Mouse (Mus musculus) kidney, postnatal 0 days (tissue): Measurements from ENCODE around the gene Pcsk7. TPM values are rescaled to one million over a fixed set of nuclear protein-coding genes. Genes with fewer than 3 reads are reported as not detected.

Source experiments
- ATAC-seq: fragments of 200-750 bp; cut with Nextera tagmentation; replicated peaks from 2 replicates; pipeline ENCODE4 v1.8.0; 2017; ENCODE audit warnings: low read depth, moderate number of reproducible peaks, moderate TSS enrichment, moderate library complexity; ENCODE audit not compliant: low FRiP score
- DNase-seq: peaks from one replicate; pipeline ENCODE4 v3.0.0-alpha.2; 2016; ENCODE audit warnings: low spot score
- H3K27ac ChIP-seq: fragments of 300-500 bp; sonication (generic); 2 replicates; pipeline ENCODE4 v1.5.1; 2014; ENCODE audit warnings: mild to moderate bottlenecking
- H3K27me3 ChIP-seq: fragments of 300-500 bp; sonication (generic); 2 replicates; pipeline ENCODE4 v1.6.1; 2014; ENCODE audit warnings: low read length, mixed read lengths; ENCODE audit not compliant: insufficient read depth
- H3K36me3 ChIP-seq: fragments of 300-500 bp; sonication (generic); 2 replicates; pipeline ENCODE4 v1.6.1; 2014; ENCODE audit warnings: low read length, mixed read lengths; ENCODE audit not compliant: insufficient read depth
- H3K4me1 ChIP-seq: fragments of 300-500 bp; sonication (generic); replicated peaks from 2 replicates; pipeline ENCODE4 v1.6.1; 2014; ENCODE audit warnings: antibody characterized with exemption, low read length, mixed read lengths; ENCODE audit not compliant: insufficient read depth
- H3K4me2 ChIP-seq: fragments of 300-500 bp; sonication (generic); 2 replicates; pipeline ENCODE4 v1.6.1; 2014; ENCODE audit warnings: mild to moderate bottlenecking, low read length, moderate library complexity, mixed read lengths
- H3K4me3 ChIP-seq: fragments of 300-500 bp; sonication (generic); replicated peaks from 2 replicates; pipeline ENCODE4 v1.5.1; 2014; ENCODE audit warnings: low read depth, low read length
- H3K9ac ChIP-seq: fragments of 300-500 bp; sonication (generic); 2 replicates; pipeline ENCODE4 v1.6.1; 2014; ENCODE audit warnings: low read depth, low read length
- H3K9me3 ChIP-seq: fragments of 300-500 bp; sonication (generic); replicated peaks from 2 replicates; pipeline ENCODE4 v1.6.1; 2016; ENCODE audit warnings: low read length, inconsistent platforms, mixed read lengths
- CTCF ChIP-seq: IDR thresholded peaks from 2 replicates; pipeline ENCODE4 v1.5.1; 2016; ENCODE audit warnings: antibody characterized with exemption, low read depth, mild to moderate bottlenecking, moderate library complexity
- WGBS: fragments of 180-500 bp; shearing (Covaris S2); extraction: QIAGEN DNeasy Blood & Tissue Kit; methylation state at CpG from one replicate; pipeline ENCODE4 v1.1.7; 2014; 5-methylcytosine and 5-hydroxymethylcytosine counted together
- polyA plus RNA-seq: library from polyadenylated mRNA; unstranded; fragments of >200 nt; fragmentation: Nextera tagmentation; extraction: Ambion mirVana; gene quantifications from 2 replicates; pipeline ENCODE4 v1.2.1, GENCODE M21; 2015

Gene Pcsk7
- polyA plus RNA-seq, 1 experiment from 2014 or later, result 18.2 TPM

DNA sequence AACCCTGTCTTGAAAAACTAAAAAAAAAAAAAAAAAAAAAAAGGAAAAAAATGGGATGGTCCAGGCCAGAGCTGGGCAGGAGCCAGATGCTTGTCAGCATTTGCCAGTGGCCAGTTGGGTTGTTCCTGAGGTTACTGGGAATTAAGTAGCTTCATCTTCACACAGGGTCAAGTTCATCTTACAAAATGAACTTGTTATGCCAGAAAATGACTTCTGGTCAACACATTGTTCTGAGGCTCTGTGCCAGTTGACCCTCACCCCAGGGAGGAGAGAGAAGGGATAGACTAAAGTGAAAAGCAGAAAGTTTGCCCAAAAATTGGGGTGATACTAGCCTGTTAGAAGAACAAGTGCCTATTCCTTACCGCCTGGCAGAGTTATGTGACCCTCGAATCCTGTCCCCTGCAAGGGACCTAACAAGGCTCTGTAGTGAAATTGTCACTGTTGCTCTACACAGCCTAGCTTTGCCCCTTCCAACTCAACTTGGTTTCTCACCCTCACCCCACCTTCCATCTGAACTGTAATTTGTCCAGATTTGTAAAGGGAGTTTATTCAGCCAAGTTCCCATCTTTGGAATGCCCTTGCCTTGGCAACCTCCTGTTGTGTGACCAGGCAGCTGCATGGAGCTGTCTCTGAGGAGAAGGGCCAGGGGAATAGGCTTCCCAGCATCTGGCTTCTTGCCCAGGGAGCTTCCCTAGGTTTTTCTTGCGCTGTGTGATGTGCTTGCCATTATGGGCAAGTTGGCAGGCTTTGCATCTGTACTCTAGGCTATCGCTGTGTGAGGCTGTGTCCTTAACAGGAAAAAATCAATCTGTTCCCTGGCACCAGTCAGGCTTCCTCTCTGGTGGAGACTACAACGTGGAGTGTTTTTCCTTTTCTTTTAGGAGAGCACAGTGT, 11.0 kb downstream of the Pcsk7 start:
- Histone ChIP-seq H3K9me3 (no peaks in the 10 kb centered on the region), H3K4me2 (no peak overlapping the region), H3K4me1 (no peaks in the 10 kb centered on the region), H3K4me3 (no peak overlapping the region), H3K9ac (no peak overlapping the region), H3K27me3 (no peaks in the 10 kb centered on the region), H3K27ac (no peak overlapping the region), H3K36me3 (peaks cover 55% of the 10 kb centered on the region)
- no peak for DNase-seq
- WGBS, result 78% methylated on average over 5 of the region's 5 CpGs
- TF ChIP-seq CTCF, result no peak
- no peak for ATAC-seq

DNA sequence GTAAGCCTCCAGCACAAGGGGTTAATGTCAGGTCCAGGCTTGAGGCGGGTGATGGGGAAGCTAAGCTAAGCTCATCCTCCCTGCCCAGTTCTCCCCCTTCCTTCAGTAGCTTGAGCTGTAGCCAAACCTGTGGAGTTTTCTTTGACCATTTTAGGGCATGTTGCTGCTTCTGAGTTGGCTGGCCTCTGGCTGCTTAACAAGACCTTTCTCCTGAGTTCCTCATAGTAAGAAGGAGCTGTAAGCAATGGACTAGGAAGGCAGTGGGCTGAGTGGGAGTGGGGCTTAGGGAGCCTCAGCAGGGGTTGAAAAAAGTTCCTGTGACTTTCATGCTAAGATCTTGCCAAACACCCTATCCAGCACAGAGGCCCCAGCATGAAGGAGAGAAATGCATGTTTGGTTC, 13.6 kb downstream of the Pcsk7 start:
- Histone ChIP-seq H3K9ac (no peak overlapping the region), H3K9me3 (no peaks in the 10 kb centered on the region), H3K4me2 (no peak overlapping the region), H3K27me3 (no peaks in the 10 kb centered on the region), H3K27ac (no peak overlapping the region), H3K4me3 (no peak overlapping the region), H3K4me1 (no peaks in the 10 kb centered on the region), H3K36me3 (peaks cover 53% of the 10 kb centered on the region)
- ATAC-seq, result no peak
- WGBS, result 87% methylated on average over 1 of the region's 1 CpGs
- no peak for TF ChIP-seq CTCF
- peak; percentile 29 for DNase-seq

DNA sequence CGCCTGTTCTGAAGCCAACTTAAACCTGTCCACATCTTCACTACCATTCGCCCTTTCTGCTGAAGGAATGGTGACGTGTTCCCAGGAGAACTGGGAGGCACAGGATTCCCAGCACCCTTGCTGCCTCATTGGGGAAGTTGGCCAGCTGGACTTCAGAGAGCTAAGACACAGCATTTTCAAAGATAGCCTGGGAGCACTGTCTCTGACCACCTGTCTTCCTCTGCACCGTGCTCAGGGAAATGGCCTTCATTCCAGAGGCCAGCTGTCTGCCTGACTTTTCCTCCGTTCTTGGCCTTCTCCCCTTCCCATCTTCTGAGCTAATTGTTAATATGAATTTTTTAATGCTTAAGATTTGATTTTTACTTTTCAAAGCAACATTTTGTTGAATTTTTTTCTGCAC, 23.0 kb downstream of the Pcsk7 start:
- Histone ChIP-seq H3K27ac (no peak overlapping the region), H3K9me3 (no peaks in the 10 kb centered on the region), H3K27me3 (no peaks in the 10 kb centered on the region), H3K36me3 (peaks cover 47% of the 10 kb centered on the region), H3K4me2 (no peak overlapping the region), H3K4me3 (no peak overlapping the region), H3K4me1 (no peaks in the 10 kb centered on the region), H3K9ac (no peak overlapping the region)
- TF ChIP-seq CTCF, result no peak
- 81% methylated on average over 5 of the region's 5 CpGs for WGBS
- ATAC-seq, result no peak
- DNase-seq, result no peak

DNA sequence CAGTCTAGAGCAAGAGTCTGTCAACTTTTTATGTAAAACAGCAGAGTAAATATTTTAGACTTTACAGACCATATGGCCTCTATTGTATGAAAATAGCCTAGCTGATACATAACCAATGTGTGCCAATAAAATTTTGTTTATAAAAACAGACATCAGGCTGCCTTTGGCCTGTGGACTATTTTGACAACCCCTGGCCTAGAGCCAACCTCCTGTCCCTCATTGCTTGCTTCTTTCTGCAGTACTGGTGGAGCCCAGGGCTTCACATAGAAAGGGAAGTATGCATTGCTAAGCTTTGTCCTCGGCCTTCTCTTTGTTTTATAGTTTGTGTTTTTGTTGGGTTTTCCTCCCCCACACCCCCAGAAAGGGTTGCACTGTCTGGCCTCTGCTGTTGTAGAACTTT, 25.7 kb downstream of the Pcsk7 start:
- no peak overlapping the region for H3K4me2 ChIP-seq
- peaks cover 35% of the 10 kb centered on the region for H3K36me3 ChIP-seq
- 0 out of 2 replicates have a peak, but pooled peaks cover 5% of the 10 kb centered on the region for H3K4me1 ChIP-seq
- no peak overlapping the region for H3K4me3 ChIP-seq
- H3K27ac ChIP-seq, result no peak overlapping the region
- no peaks in the 10 kb centered on the region for H3K27me3 ChIP-seq
- H3K9me3 ChIP-seq, result no peaks in the 10 kb centered on the region
- TF ChIP-seq CTCF, result no peak
- DNase-seq (no peak), ATAC-seq (no peak)
- WGBS, result 19% methylated on average over 1 of the region's 1 CpGs
- no peak overlapping the region for H3K9ac ChIP-seq

DNA sequence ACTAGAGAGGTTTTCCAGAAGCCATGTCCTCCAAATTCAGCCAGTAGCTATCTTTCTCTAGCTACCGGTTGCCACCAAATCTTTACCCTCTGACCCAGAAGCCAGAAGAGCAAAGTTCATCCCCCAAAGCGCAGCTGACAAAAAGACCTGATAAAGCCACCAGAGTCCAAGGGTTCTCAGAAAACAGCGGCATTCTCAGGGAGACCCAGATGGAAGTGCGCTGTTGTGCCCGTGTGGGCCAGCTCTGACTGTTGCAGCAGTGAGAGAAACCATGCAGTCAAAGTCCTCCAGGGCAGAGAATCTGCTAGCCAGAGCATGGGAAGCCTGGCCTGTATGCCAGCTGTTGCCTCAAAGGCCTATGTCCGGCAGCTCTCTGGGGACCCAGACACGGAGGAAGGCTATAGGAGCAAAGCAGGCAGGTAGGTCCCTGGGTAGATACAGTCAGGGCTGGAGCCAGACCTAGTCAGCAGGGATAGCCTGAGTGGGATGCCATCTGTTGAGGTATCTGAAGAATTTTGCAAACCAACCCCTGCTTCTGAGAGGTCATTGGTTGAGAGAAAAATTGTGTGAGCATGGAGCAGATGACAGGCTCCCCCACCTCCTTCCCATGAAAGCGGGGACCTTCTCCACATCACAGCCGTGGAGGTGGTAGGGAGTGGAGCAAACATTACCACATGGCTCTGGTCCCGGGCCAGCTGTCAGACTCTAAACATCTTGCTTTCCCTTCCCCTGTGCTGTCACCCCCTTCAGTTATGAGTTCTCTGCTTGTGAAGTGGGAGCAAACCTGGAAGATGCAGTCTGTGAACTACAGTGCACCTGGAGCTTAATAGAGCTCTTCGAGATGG, 26.5 kb downstream of the Pcsk7 start:
- Histone ChIP-seq H3K4me3 (no peak overlapping the region), H3K4me2 (no peak overlapping the region), H3K9ac (no peak overlapping the region), H3K27ac (no peak overlapping the region), H3K36me3 (peaks cover 27% of the 10 kb centered on the region), H3K4me1 (0 out of 2 replicates have a peak, but pooled peaks cover 5% of the 10 kb centered on the region), H3K9me3 (no peaks in the 10 kb centered on the region), H3K27me3 (no peaks in the 10 kb centered on the region)
- TF ChIP-seq CTCF, result no peak
- no peak for ATAC-seq
- WGBS, result 54% methylated on average over 11 of the region's 11 CpGs
- peak; percentile 24 for DNase-seq

DNA sequence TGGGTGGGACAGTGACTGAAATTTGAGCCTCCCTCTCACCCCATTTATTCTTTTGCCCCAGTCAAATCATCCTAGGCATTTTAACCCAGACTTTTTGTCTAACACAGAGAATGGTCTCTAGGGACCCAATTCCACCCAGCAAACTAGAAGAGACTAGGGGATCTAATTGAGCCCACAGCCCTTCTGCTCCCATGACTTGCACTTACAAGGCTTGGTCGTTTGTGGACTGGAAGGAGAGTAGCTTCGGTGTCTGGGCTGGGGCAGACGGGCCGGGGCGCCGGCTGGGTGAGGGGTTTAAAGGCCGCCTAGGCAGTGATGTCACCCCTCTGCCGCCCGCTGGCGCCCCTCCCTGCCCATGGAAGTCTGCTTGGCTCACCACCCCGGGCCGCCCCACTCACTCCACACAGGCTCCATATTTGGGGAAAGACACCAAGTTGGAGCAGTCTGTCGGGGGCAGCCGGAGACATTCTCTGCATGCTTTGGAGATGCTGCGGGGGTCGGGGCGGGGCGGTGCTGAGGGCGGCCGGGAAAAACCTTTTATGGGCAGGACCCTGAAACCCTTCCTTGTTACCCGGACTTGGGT, 29.4 kb downstream of the Pcsk7 start, which contains the start of gene Tagln:
Gene Tagln, minus strand, starts transcription at position 431 of the 583 bp plus-strand sequence.
- 0 out of 2 replicates have a peak, but pooled peaks cover 5% of the 10 kb centered on the region for H3K4me1 ChIP-seq
- H3K9ac ChIP-seq, result peak within 1 kb of the TSS; percentile 23; the same call in 1 of the 2 replicates
- no peak; the same call in 1 of the 2 replicates for TF ChIP-seq CTCF
- 6% methylated on average over 21 of the region's 21 CpGs for WGBS
- DNase-seq (peak; percentile 68), ATAC-seq (peak; percentile 55; the same call in 1 of the 2 replicates)
- H3K4me3 ChIP-seq, result peak within 1 kb of the TSS; percentile 18
- peak within 1 kb of the TSS; percentile 15; the same call in 1 of the 2 replicates for H3K27ac ChIP-seq
- H3K36me3 ChIP-seq, result peaks cover 18% of the 10 kb centered on the region; the same call in 1 of the 2 replicates
- H3K9me3 ChIP-seq, result no peaks in the 10 kb centered on the region
- H3K4me2 ChIP-seq, result peak within 1 kb of the TSS; percentile 47
- no peaks in the 10 kb centered on the region for H3K27me3 ChIP-seq
